Mouse (Mus musculus): Measurements from ENCODE around the gene Sla2. TPM values are rescaled to one million over a fixed set of nuclear protein-coding genes. Genes with fewer than 3 reads are reported as not detected.
"Not testable (repeated sequence)": the region's sequence is repeated elsewhere in the genome, so short reads cannot be mapped to it uniquely, and the experiment has no call there.

Gene Sla2
- polyA plus RNA-seq, 1 experiment from 2014 or later, result 0.22 TPM

DNA sequence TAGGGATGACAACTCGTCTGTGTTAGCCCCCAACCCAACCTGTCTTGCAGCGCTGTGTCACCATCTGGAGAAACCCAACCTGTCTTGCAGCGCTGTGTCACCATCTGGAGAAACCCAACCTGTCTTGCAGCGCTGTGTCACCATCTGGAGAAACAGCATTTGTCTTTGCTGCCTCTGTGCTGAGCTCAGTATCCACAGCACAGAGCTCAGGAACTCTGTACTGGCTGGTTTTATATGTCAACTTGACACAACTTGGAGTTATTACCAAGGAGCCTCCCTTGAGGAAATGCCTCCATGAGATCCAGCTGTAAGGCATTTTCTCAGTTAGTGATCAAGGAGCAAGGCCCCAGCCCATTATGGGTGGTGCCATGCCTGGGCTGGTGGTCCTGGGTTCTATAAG, 38.1 kb upstream of the Sla2 start:
- H3K4me1 ChIP-seq (ENCODE audit: control insufficient read depth, insufficient read depth, low read length); ATAC-seq (ENCODE audit: low FRiP score, low TSS enrichment); H3K9ac ChIP-seq (replicated peaks; ENCODE audit: low read length); H3K4me2 ChIP-seq (ENCODE audit: low read length); H3K9me3 ChIP-seq (ENCODE audit: control insufficient read depth, low read length); DNase-seq; H3K27ac ChIP-seq (replicated peaks; ENCODE audit: low read depth, low read length); H3K27me3 ChIP-seq (ENCODE audit: control insufficient read depth, insufficient read depth, low read length); H3K4me3 ChIP-seq (replicated peaks; ENCODE audit: low read depth, low read length): not testable (repeated sequence)
- peaks cover 16% of the 10 kb centered on the region for H3K36me3 ChIP-seq (ENCODE audit: control insufficient read depth, insufficient read depth, low read length)
- 92% methylated on average over 4 of the region's 4 CpGs for WGBS

DNA sequence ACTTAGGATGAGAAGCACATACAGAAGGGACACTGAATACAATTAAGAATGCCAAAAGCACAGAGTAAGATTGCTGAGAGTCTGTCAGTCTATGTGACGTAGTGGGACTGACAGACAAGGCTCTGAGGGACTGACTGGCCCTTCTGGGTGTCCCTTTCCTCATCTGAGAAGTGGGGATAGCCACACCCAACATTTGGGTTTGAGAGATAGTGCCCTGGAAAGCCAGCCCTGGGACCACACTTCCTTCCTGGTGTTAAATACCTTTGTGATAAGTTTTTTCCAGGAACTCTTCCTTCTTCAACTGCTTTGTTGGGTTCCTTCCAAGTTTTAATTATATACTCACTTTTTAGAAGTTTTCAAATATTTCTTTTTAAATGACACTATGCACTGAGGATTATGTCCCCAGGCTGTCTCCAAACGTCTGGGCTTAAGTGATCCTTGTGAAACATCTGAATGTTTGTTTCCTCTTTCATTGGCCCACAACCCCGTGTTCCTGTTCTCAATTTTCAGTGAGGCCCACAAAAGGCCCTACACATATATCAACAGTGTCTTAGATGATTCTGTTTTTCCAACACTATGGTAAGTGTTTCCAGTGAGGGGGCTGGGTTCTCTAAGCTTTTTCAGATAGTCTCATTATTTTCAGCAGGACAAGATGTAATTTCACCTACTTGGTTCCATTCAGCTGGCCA, 37.4 kb upstream of the Sla2 start:
- H3K27ac ChIP-seq (replicated peaks; ENCODE audit: low read depth, low read length), result no peak overlapping the region
- no peak overlapping the region for H3K4me2 ChIP-seq (ENCODE audit: low read length)
- H3K9me3 ChIP-seq (ENCODE audit: control insufficient read depth, low read length), result no peaks in the 10 kb centered on the region
- H3K4me1 ChIP-seq (ENCODE audit: control insufficient read depth, insufficient read depth, low read length), result no peaks in the 10 kb centered on the region
- ATAC-seq (ENCODE audit: low FRiP score, low TSS enrichment) (no peak), DNase-seq (no peak)
- peaks cover 16% of the 10 kb centered on the region for H3K36me3 ChIP-seq (ENCODE audit: control insufficient read depth, insufficient read depth, low read length)
- H3K27me3 ChIP-seq (ENCODE audit: control insufficient read depth, insufficient read depth, low read length), result no peaks in the 10 kb centered on the region
- no peak overlapping the region for H3K4me3 ChIP-seq (replicated peaks; ENCODE audit: low read depth, low read length)
- 74% methylated on average over 3 of the region's 3 CpGs for WGBS
- H3K9ac ChIP-seq (replicated peaks; ENCODE audit: low read length), result no peak overlapping the region

DNA sequence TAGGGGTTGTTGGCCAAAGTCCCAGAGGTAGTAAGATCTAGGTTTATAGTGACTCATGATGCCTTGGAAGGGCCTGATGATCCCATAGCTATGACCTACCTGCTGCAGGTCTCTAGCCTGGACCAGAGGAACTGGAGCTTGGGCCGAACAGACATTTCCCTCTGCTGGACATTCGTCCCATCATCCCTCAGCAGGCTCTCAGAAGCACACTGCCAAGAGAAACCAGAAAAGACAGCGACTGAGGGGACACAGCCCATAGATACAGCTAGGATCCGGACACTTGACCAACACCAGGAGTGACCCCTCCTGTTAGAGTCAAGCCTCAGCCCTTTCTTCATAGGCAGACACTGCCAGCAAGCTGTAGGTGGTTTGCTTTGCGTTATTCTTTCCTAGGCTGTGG, 36.1 kb upstream of the Sla2 start:
- H3K36me3 ChIP-seq (ENCODE audit: control insufficient read depth, insufficient read depth, low read length), result peaks cover 9% of the 10 kb centered on the region; the same call in 1 of the 2 replicates
- no peak overlapping the region for H3K27ac ChIP-seq (replicated peaks; ENCODE audit: low read depth, low read length)
- no peak overlapping the region for H3K4me3 ChIP-seq (replicated peaks; ENCODE audit: low read depth, low read length)
- WGBS, result 87% methylated on average over 5 of the region's 5 CpGs
- no peaks in the 10 kb centered on the region for H3K27me3 ChIP-seq (ENCODE audit: control insufficient read depth, insufficient read depth, low read length)
- DNase-seq (no peak), ATAC-seq (ENCODE audit: low FRiP score, low TSS enrichment) (no peak)
- H3K4me1 ChIP-seq (ENCODE audit: control insufficient read depth, insufficient read depth, low read length), result no peaks in the 10 kb centered on the region
- H3K9me3 ChIP-seq (ENCODE audit: control insufficient read depth, low read length), result no peaks in the 10 kb centered on the region
- no peak overlapping the region for H3K4me2 ChIP-seq (ENCODE audit: low read length)
- H3K9ac ChIP-seq (replicated peaks; ENCODE audit: low read length), result no peak overlapping the region

DNA sequence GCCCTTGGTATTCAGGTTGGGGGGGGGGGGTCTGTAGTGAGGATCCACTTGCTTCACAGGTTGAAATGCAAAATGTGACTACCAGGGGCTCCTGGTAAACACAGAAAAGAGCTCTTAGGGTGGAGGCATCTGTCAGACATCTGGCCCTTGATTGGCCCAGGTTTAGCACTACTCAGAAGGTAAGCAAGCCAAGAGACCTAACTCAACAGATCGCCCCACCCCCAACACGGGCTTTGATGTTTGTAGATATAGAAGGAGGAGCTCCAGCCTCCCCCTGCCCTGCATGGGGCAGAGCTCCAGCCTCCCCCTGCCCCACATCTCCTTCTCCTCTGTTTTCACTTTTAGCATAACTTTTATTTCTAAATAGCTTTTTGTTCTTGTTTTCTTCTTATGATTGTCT, 32.8 kb upstream of the Sla2 start:
- no peak for DNase-seq
- no peaks in the 10 kb centered on the region for H3K9me3 ChIP-seq (ENCODE audit: control insufficient read depth, low read length)
- ATAC-seq (ENCODE audit: low FRiP score, low TSS enrichment), result no peak
- no peaks in the 10 kb centered on the region for H3K36me3 ChIP-seq (ENCODE audit: control insufficient read depth, insufficient read depth, low read length)
- no peak overlapping the region for H3K4me3 ChIP-seq (replicated peaks; ENCODE audit: low read depth, low read length)
- H3K4me1 ChIP-seq (ENCODE audit: control insufficient read depth, insufficient read depth, low read length), result no peaks in the 10 kb centered on the region
- no peak overlapping the region for H3K9ac ChIP-seq (replicated peaks; ENCODE audit: low read length)
- WGBS, result 61% methylated on average over 2 of the region's 2 CpGs
- H3K27ac ChIP-seq (replicated peaks; ENCODE audit: low read depth, low read length), result no peak overlapping the region
- H3K4me2 ChIP-seq (ENCODE audit: low read length), result no peak overlapping the region
- no peaks in the 10 kb centered on the region for H3K27me3 ChIP-seq (ENCODE audit: control insufficient read depth, insufficient read depth, low read length)

DNA sequence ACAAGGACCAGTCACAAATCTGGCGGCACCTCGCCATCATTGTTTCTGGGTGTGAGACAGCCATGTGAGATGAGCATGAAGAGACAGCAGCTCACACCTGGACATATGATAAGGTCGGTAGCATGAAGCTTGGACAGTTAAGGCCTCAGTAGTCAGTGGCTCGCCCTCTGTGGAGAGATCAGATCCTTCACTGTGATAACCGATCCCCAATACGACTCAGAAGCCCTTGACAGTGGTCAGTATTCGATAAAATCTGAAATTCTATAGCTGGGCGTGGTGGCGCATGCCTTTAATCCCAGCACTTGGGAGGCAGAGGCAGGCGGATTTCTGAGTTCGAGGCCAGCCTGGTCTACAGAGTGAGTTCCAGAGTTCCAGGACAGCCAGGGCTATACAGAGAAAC, 32.2 kb upstream of the Sla2 start:
- H3K4me1 ChIP-seq (ENCODE audit: control insufficient read depth, insufficient read depth, low read length); ATAC-seq (ENCODE audit: low FRiP score, low TSS enrichment); H3K4me3 ChIP-seq (replicated peaks; ENCODE audit: low read depth, low read length); H3K9me3 ChIP-seq (ENCODE audit: control insufficient read depth, low read length); H3K4me2 ChIP-seq (ENCODE audit: low read length); H3K27me3 ChIP-seq (ENCODE audit: control insufficient read depth, insufficient read depth, low read length); H3K27ac ChIP-seq (replicated peaks; ENCODE audit: low read depth, low read length); DNase-seq; H3K9ac ChIP-seq (replicated peaks; ENCODE audit: low read length); H3K36me3 ChIP-seq (ENCODE audit: control insufficient read depth, insufficient read depth, low read length): not testable (repeated sequence)
- WGBS, result 92% methylated on average over 11 of the region's 11 CpGs

DNA sequence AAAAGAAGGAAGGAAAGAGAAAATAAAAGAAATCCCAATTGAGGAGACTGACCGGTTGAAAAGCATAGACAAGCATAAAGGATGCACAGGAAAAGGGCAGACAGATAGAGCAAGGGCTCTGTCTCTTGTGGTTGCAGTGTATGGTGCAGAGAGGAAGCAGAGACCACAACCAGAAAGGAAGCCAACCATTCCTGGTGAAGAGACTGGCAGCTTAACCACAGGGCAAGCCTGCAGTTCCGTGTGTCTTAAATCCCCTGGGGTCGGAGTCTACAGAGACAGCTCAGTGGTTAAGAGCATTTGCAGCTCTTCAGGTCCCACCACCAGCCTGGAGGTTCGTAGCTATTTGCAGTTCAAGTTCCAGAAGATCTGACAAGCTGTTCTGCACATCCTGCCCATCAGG, 31.6 kb upstream of the Sla2 start:
- no peaks in the 10 kb centered on the region for H3K36me3 ChIP-seq (ENCODE audit: control insufficient read depth, insufficient read depth, low read length)
- H3K27me3 ChIP-seq (ENCODE audit: control insufficient read depth, insufficient read depth, low read length), result no peaks in the 10 kb centered on the region
- no peak for ATAC-seq (ENCODE audit: low FRiP score, low TSS enrichment)
- H3K4me3 ChIP-seq (replicated peaks; ENCODE audit: low read depth, low read length), result no peak overlapping the region
- H3K9me3 ChIP-seq (ENCODE audit: control insufficient read depth, low read length), result no peaks in the 10 kb centered on the region
- H3K4me2 ChIP-seq (ENCODE audit: low read length), result no peak overlapping the region
- WGBS, result 69% methylated on average over 4 of the region's 4 CpGs
- no peak overlapping the region for H3K9ac ChIP-seq (replicated peaks; ENCODE audit: low read length)
- no peak for DNase-seq
- H3K27ac ChIP-seq (replicated peaks; ENCODE audit: low read depth, low read length), result no peak overlapping the region
- no peaks in the 10 kb centered on the region for H3K4me1 ChIP-seq (ENCODE audit: control insufficient read depth, insufficient read depth, low read length)

DNA sequence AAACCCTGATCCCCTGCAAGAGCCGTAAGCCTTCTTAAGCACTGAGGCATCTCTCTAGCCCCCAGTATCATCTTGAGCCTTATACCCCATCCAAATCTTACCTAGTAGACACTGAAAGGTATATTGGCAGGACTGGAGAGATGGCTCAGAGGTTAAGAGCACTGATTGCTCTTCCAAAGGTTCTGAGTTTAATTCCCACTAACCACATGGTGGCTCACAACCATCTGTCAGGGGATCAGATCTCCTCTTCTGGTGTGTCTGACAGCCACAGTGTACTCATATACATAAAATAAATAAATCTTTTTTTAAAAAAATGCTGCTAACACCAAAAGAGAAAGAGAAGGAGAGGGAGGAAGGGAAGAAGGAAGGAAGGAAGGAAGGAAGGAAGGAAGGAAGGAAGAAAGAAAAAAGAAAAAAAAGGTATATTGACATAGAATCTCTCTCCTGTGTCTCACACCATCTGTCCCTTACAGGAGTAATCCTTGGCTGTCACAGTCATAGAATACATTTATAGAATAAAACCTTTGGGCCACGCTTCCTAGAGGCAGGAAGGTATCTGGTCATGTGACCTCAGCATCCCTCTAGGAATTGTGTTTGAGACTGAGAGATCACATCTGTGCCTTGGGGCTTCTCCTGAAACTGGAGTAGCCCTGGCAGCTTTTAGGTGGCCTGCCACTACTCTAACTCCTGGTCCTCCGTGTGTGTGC, 29.6 kb upstream of the Sla2 start:
- Histone ChIP-seq H3K4me2 (ENCODE audit: low read length) (no peak overlapping the region), H3K4me1 (ENCODE audit: control insufficient read depth, insufficient read depth, low read length) (no peaks in the 10 kb centered on the region), H3K9me3 (ENCODE audit: control insufficient read depth, low read length) (no peaks in the 10 kb centered on the region), H3K9ac (replicated peaks; ENCODE audit: low read length) (no peak overlapping the region), H3K27ac (replicated peaks; ENCODE audit: low read depth, low read length) (no peak overlapping the region), H3K36me3 (ENCODE audit: control insufficient read depth, insufficient read depth, low read length) (no peaks in the 10 kb centered on the region), H3K27me3 (ENCODE audit: control insufficient read depth, insufficient read depth, low read length) (no peaks in the 10 kb centered on the region), H3K4me3 (replicated peaks; ENCODE audit: low read depth, low read length) (no peak overlapping the region)
- 84% methylated on average over 3 of the region's 3 CpGs for WGBS
- DNase-seq (no peak), ATAC-seq (ENCODE audit: low FRiP score, low TSS enrichment) (no peak)

DNA sequence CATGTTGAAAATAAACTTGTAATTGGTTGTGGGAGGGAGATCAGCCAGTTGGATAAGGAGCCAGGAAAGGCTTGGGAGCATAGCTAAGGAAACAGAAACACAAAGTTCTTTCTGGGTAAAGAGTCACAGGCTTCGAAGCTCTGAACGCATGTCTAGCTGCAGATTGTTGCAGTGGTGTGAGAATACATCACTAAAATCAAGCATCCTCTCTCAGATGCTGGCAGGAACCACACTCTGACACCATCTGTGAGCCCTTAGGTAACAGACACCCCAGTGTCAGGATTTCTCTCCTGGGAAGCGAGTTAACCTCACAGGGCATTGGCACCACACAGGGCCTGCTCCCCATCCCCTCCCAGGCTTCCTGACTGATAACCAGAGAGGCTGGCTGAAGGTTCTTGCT, 28.6 kb upstream of the Sla2 start:
- no peaks in the 10 kb centered on the region for H3K4me1 ChIP-seq (ENCODE audit: control insufficient read depth, insufficient read depth, low read length)
- WGBS, result 84% methylated on average over 3 of the region's 3 CpGs
- no peak for ATAC-seq (ENCODE audit: low FRiP score, low TSS enrichment)

DNA sequence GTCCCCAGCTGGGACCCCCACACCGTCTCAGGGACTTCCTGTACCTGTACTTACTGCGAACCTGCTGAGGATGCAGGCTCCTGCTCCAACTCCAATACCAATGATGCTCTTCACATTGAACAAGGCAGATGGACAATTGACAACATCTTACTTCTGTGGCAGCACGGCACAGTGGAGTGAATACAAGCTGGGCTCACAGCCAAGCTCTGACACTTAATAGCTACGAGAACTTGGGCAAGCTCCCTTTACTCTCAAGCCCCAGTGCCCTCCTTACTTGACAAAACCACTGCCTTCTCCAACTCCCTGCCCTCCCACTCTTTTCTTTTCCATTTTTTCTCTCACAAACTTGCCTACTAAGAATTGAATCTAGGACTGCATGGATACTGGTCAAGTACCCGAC, 26.2 kb upstream of the Sla2 start:
- no peak overlapping the region for H3K9ac ChIP-seq (replicated peaks; ENCODE audit: low read length)
- H3K27me3 ChIP-seq (ENCODE audit: control insufficient read depth, insufficient read depth, low read length), result no peaks in the 10 kb centered on the region
- H3K4me2 ChIP-seq (ENCODE audit: low read length), result no peak overlapping the region
- DNase-seq (peak; percentile 31), ATAC-seq (ENCODE audit: low FRiP score, low TSS enrichment) (no peak)
- no peaks in the 10 kb centered on the region for H3K36me3 ChIP-seq (ENCODE audit: control insufficient read depth, insufficient read depth, low read length)
- H3K9me3 ChIP-seq (ENCODE audit: control insufficient read depth, low read length), result no peaks in the 10 kb centered on the region
- no peaks in the 10 kb centered on the region for H3K4me1 ChIP-seq (ENCODE audit: control insufficient read depth, insufficient read depth, low read length)
- H3K4me3 ChIP-seq (replicated peaks; ENCODE audit: low read depth, low read length), result no peak overlapping the region
- no peak overlapping the region for H3K27ac ChIP-seq (replicated peaks; ENCODE audit: low read depth, low read length)
- WGBS, result 72% methylated on average over 5 of the region's 5 CpGs

More for the DNA sequence above, 28.6 kb upstream of the Sla2 start:
- H3K9ac ChIP-seq (replicated peaks; ENCODE audit: low read length), result no peak overlapping the region
- no peak overlapping the region for H3K4me3 ChIP-seq (replicated peaks; ENCODE audit: low read depth, low read length)
- no peak overlapping the region for H3K27ac ChIP-seq (replicated peaks; ENCODE audit: low read depth, low read length)
- H3K4me2 ChIP-seq (ENCODE audit: low read length), result no peak overlapping the region
- no peak for DNase-seq
- H3K36me3 ChIP-seq (ENCODE audit: control insufficient read depth, insufficient read depth, low read length), result no peaks in the 10 kb centered on the region
- H3K27me3 ChIP-seq (ENCODE audit: control insufficient read depth, insufficient read depth, low read length), result no peaks in the 10 kb centered on the region
- no peaks in the 10 kb centered on the region for H3K9me3 ChIP-seq (ENCODE audit: control insufficient read depth, low read length)
